Mouse (Mus musculus) liver, embryonic 14.5 days (tissue): ENCODE data around the gene Disc1. TPM values are rescaled to one million over a fixed set of nuclear protein-coding genes. Genes with fewer than 3 reads are reported as not detected.

Experiments used
- ATAC-seq: fragments of 200-750 bp; cut with Nextera tagmentation; 2 replicates; pipeline ENCODE4 v1.8.0; 2017; ENCODE audit warnings: moderate number of reproducible peaks, mild to moderate bottlenecking, moderate library complexity; ENCODE audit not compliant: insufficient read depth
- DNase-seq, 3 experiments: peaks; one replicate each; pipeline ENCODE4 v3.0.0-alpha.2; 2012 to 2013; ENCODE audit warnings: low read depth in 3 of 3, low spot score in 3 of 3
- H3K27ac ChIP-seq: fragments of 300-500 bp; sonication (generic); 2 replicates; pipeline ENCODE4 v1.5.1; 2014; ENCODE audit warnings: moderate library complexity, mild to moderate bottlenecking, control low read depth, inconsistent platforms
- H3K27me3 ChIP-seq: fragments of 300-500 bp; sonication (generic); 2 replicates; pipeline ENCODE4 v1.6.1; 2014; ENCODE audit warnings: mild to moderate bottlenecking, low read length, moderate library complexity; ENCODE audit not compliant: control insufficient read depth, insufficient read depth
- H3K36me3 ChIP-seq: fragments of 300-500 bp; sonication (generic); replicated peaks from 2 replicates; pipeline ENCODE4 v1.6.1; 2014; ENCODE audit warnings: low read depth; ENCODE audit not compliant: control insufficient read depth, insufficient read depth
- H3K4me1 ChIP-seq, 2 experiments: fragments of 200-500 bp in 1 of 2; fragments of 300-500 bp in 1 of 2; sonication (generic) in 1 of 2; replicated peaks; 2 replicates each; pipeline ENCODE4 v1.6.1; 2012 to 2014; ENCODE audit warnings: antibody characterized with exemption in 1 of 2, inconsistent platforms in 1 of 2, low read length in 1 of 2; ENCODE audit not compliant: control insufficient read depth in 2 of 2, insufficient read depth in 2 of 2
- H3K4me2 ChIP-seq: fragments of 300-500 bp; sonication (generic); 2 replicates; pipeline ENCODE4 v1.6.1; 2014; ENCODE audit warnings: low read depth, mild to moderate bottlenecking, control low read depth, moderate library complexity
- H3K4me3 ChIP-seq, 2 experiments: fragments of 200-500 bp in 1 of 2; fragments of 300-500 bp in 1 of 2; sonication (generic) in 1 of 2; 2 replicates each; pipeline ENCODE4 v1.5.1; 2012 to 2014; ENCODE audit warnings: low read depth in 2 of 2, low read length in 2 of 2, mild to moderate bottlenecking in 2 of 2, control low read depth in 1 of 2, inconsistent platforms in 1 of 2, moderate library complexity in 1 of 2; ENCODE audit not compliant: insufficient read depth in 1 of 2
- H3K9ac ChIP-seq: fragments of 300-500 bp; sonication (generic); replicated peaks from 2 replicates; pipeline ENCODE4 v1.6.1; 2014; ENCODE audit warnings: mild to moderate bottlenecking, control low read depth, moderate library complexity
- H3K9me3 ChIP-seq: fragments of 300-500 bp; sonication (generic); 2 replicates; pipeline ENCODE4 v1.6.1; 2016; ENCODE audit warnings: low read length, mixed read lengths; ENCODE audit not compliant: control insufficient read depth
- CTCF ChIP-seq: IDR thresholded peaks from 2 replicates; pipeline ENCODE4 v1.5.1; 2016; ENCODE audit warnings: antibody characterized with exemption, low read depth, control low read depth
- EP300 ChIP-seq: IDR thresholded peaks from 2 replicates; pipeline ENCODE4 v1.6.1; 2016; ENCODE audit warnings: antibody characterized with exemption, low read depth
- WGBS: fragments of 180-500 bp; shearing (Covaris S2); extraction: QIAGEN DNeasy Blood & Tissue Kit; methylation state at CpG from one replicate; pipeline ENCODE4 v1.1.7; 2014; ENCODE audit not compliant: insufficient replicate concordance; 5-methylcytosine and 5-hydroxymethylcytosine counted together
- polyA plus RNA-seq, 2 experiments: library from polyadenylated mRNA; depleted of rRNA in 1 of 2; stranded (reverse) in 1 of 2; unstranded in 1 of 2; fragments of >200 nt; fragmentation: Nextera tagmentation in 1 of 2; extraction: Ambion mirVana in 1 of 2; gene quantifications; 2 replicates each; pipeline versions ENCODE4 v1.2.1 to v1.2.3; 2012 to 2014

Gene Disc1
- polyA plus RNA-seq, 2 experiments = 0.11 to 0.17 TPM

GRCm38 (mm10) chr8:125028841-125029240 is 25.2 kb upstream of the Disc1 start:
- H3K36me3 ChIP-seq = peaks cover 27% of the 10 kb centered on the region
- 70% methylated on average over 5 of the region's 5 CpGs for WGBS
- no peak for ATAC-seq

GRCm38 (mm10) chr8:125031276-125031675 is 22.7 kb upstream of the Disc1 start:
- no peaks in the 10 kb centered on the region for H3K27me3 ChIP-seq
- peaks cover 18% of the 10 kb centered on the region for H3K36me3 ChIP-seq
- no peaks in the 10 kb centered on the region for H3K9me3 ChIP-seq
- no peak overlapping the region for H3K9ac ChIP-seq
- TF ChIP-seq EP300 = no peak
- TF ChIP-seq CTCF = no peak
- ATAC-seq (peak; percentile 64; the same call in 1 of the 2 replicates), DNase-seq (peak in 2 of 3 experiments; percentile 28 to 33)
- 26% methylated on average over 5 of the region's 5 CpGs for WGBS
- H3K4me2 ChIP-seq = no peak overlapping the region
- peaks cover 0 to 6% of the 10 kb centered on the region in 2 experiments; a peak in 1 of 4 replicates for H3K4me1 ChIP-seq
- H3K4me3 ChIP-seq = no peak overlapping the region
- no peak overlapping the region for H3K27ac ChIP-seq

More at GRCm38 (mm10) chr8:125028841-125029240, 25.2 kb upstream of the Disc1 start:
- Histone ChIP-seq H3K4me1 (peaks cover 0 to 6% of the 10 kb centered on the region in 2 experiments; a peak in 1 of 4 replicates), H3K9me3 (no peaks in the 10 kb centered on the region), H3K4me2 (no peak overlapping the region), H3K27ac (no peak overlapping the region), H3K4me3 (no peak overlapping the region), H3K9ac (no peak overlapping the region), H3K27me3 (no peaks in the 10 kb centered on the region)
- no peak for DNase-seq
- no peak for TF ChIP-seq CTCF
- TF ChIP-seq EP300 = no peak

DNA sequence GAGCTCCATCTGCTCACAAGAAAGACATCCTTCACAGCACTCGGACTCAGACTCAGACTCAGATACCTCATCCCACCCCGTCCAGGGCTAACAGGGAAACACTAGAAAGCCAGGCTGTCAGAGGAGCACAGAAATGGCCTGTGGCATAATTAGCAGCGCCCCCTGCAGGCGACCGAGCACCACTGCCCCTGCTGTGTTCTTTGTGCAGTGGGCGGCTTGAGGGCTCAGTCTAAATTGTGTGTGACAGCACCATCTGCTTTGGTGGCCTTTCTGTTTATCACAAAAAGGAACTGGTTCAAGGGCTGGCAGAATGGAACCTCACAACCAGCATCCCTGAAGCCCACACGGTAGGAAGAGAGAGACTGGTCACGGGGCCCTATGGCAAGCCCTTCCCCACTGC is 19.3 kb upstream of the Disc1 start:
- 37% methylated on average over 8 of the region's 8 CpGs for WGBS
- TF ChIP-seq CTCF (peak; percentile 89), EP300 (no peak)

DNA sequence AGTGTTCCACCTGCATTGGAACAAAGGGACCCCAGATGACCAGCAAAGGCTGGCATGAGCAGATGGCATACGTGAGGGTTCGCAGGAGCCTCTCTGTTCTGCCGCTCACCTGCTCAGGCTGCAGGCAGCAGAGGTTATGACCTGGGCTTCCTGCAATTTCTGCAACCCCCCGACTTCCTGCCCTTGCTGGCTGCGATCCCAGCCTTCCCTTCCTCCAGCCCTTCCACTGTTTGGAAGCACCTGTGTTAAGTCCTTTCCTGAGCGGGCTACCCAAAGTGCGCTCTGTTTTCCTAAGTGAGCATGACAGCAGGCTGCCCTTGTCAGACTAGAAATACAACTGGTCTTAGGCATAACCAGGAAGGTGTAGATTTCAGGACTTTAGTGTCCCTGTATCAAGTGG is 16.9 kb upstream of the Disc1 start:
- Histone ChIP-seq H3K27ac (no peak overlapping the region), H3K27me3 (no peaks in the 10 kb centered on the region), H3K9me3 (no peaks in the 10 kb centered on the region), H3K4me1 (0 out of 4 replicates have a peak, but pooled peaks cover 0 to 2% of the 10 kb centered on the region in 2 experiments), H3K4me3 (no peak overlapping the region), H3K9ac (no peak overlapping the region), H3K36me3 (peaks cover 2% of the 10 kb centered on the region), H3K4me2 (no peak overlapping the region; the same call in 1 of the 2 replicates)
- ATAC-seq (no peak), DNase-seq (peak in 1 of 3 experiments; percentile 9)
- no peak for TF ChIP-seq CTCF
- no peak for TF ChIP-seq EP300
- 71% methylated on average over 7 of the region's 7 CpGs for WGBS

More for the DNA sequence above, 19.3 kb upstream of the Disc1 start:
- no peaks in the 10 kb centered on the region for H3K9me3 ChIP-seq
- no peak overlapping the region for H3K27ac ChIP-seq
- no peaks in the 10 kb centered on the region for H3K27me3 ChIP-seq
- H3K4me3 ChIP-seq = no peak overlapping the region
- H3K36me3 ChIP-seq = peaks cover 6% of the 10 kb centered on the region
- no peak for DNase-seq
- ATAC-seq = no peak
- H3K9ac ChIP-seq = no peak overlapping the region
- H3K4me1 ChIP-seq = peaks cover 0 to 8% of the 10 kb centered on the region in 2 experiments; a peak in 1 of 4 replicates
- H3K4me2 ChIP-seq = no peak overlapping the region

DNA sequence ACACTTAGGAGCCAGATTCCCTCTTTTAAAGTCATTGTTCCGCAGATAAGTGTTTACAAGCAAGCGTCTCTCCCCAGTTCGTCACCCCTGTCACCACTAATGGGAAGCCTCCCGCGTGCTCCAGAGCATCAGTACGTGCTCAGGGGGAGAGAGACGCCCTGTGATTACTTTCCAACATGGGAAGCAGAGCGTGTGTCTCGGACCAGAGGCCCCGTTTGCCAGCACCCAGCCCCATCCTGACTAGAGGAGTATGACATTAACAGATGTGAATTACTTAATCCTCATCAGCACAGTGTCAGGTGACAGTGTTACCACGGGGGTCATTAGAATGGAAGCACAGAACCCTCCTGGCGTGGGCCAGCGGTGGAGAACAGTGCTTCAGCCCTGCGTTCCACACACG is 15.3 kb upstream of the Disc1 start:
- Histone ChIP-seq H3K4me3 (no peak overlapping the region), H3K4me1 (0 out of 4 replicates have a peak, but pooled peaks cover 0 to 2% of the 10 kb centered on the region in 2 experiments)

More for the DNA sequence above, 15.3 kb upstream of the Disc1 start:
- DNase-seq (no peak), ATAC-seq (no peak)
- no peaks in the 10 kb centered on the region for H3K9me3 ChIP-seq
- 84% methylated on average over 15 of the region's 15 CpGs for WGBS
- no peak overlapping the region for H3K9ac ChIP-seq
- no peaks in the 10 kb centered on the region for H3K36me3 ChIP-seq
- no peaks in the 10 kb centered on the region for H3K27me3 ChIP-seq
- TF ChIP-seq CTCF (no peak), EP300 (no peak)
- H3K27ac ChIP-seq = no peak overlapping the region
- H3K4me2 ChIP-seq = no peak overlapping the region
